Comparison of ENCODE assay signal across 8 mouse cellular contexts in genomic region chr3:89319591-89320350, GRCm38 (mm10). TPM values are rescaled to one million over a fixed set of nuclear protein-coding genes. Genes with fewer than 3 reads are reported as not detected.
DNase-seq lines count a peak whose midpoint lies in the region; ATAC-seq and TF ChIP-seq lines count a peak whose summit lies in the region.

No protein-coding gene starts in this region.

- H3K4me3 ChIP-seq in lung, embryonic 15.5 days = peak overlapping the region; percentile 55
- no peak overlapping the region for H3K4me3 ChIP-seq in lung, adult 2 months (replicated peaks; ENCODE audit: extremely low read depth, low read depth, low read length)
- 0 out of 2 replicates have a peak overlapping the region, but pooled peaks have one; percentile 10 for H3K4me3 ChIP-seq in embryonic fibroblast, embryonic 13.5 days (ENCODE audit: insufficient read depth, low read length)
- H3K4me3 ChIP-seq in intestine, embryonic 15.5 days (replicated peaks) = peak overlapping the region; percentile 61
- H3K4me3 ChIP-seq in neural tube, embryonic 11.5 days (ENCODE audit: low read depth, low read length) = peak overlapping the region; percentile 58

- H3K27me3 ChIP-seq in lung, embryonic 15.5 days = peaks cover 61% of the 10 kb centered on the region
- H3K27me3 ChIP-seq in intestine, embryonic 15.5 days (replicated peaks) = peaks cover 43% of the 10 kb centered on the region
- peaks cover 55% of the 10 kb centered on the region for H3K27me3 ChIP-seq in neural tube, embryonic 11.5 days (ENCODE audit: control insufficient read depth, insufficient read depth, low read length)

- peak overlapping the region; percentile 43 for H3K9ac ChIP-seq in lung, embryonic 15.5 days
- peak overlapping the region; percentile 43; the same call in 1 of the 2 replicates for H3K9ac ChIP-seq in intestine, embryonic 15.5 days
- no peak overlapping the region for H3K9ac ChIP-seq in neural tube, embryonic 11.5 days (ENCODE audit: low read length)

- no peaks in the 10 kb centered on the region for H3K36me3 ChIP-seq in lung, embryonic 15.5 days
- no peaks in the 10 kb centered on the region for H3K36me3 ChIP-seq in intestine, embryonic 15.5 days
- H3K36me3 ChIP-seq in neural tube, embryonic 11.5 days (ENCODE audit: control insufficient read depth, insufficient read depth, low read length) = no peaks in the 10 kb centered on the region

- H3K4me1 ChIP-seq in lung, embryonic 15.5 days = peaks cover 63% of the 10 kb centered on the region
- peaks cover 21% of the 10 kb centered on the region; the same call in 1 of the 2 replicates for H3K4me1 ChIP-seq in lung, adult 2 months (ENCODE audit: control insufficient read depth, insufficient read depth, low read length)
- H3K4me1 ChIP-seq in embryonic fibroblast, embryonic 13.5 days (ENCODE audit: control insufficient read depth, insufficient read depth, low read length) = no peaks in the 10 kb centered on the region
- H3K4me1 ChIP-seq in intestine, embryonic 15.5 days (replicated peaks) = peaks cover 60% of the 10 kb centered on the region
- H3K4me1 ChIP-seq in neural tube, embryonic 11.5 days (ENCODE audit: control insufficient read depth, insufficient read depth, low read length) = peaks cover 48% of the 10 kb centered on the region

- no peaks in the 10 kb centered on the region for H3K9me3 ChIP-seq in lung, embryonic 15.5 days
- no peaks in the 10 kb centered on the region for H3K9me3 ChIP-seq in intestine, embryonic 15.5 days
- H3K9me3 ChIP-seq in neural tube, embryonic 11.5 days (ENCODE audit: control insufficient read depth, low read length) = no peaks in the 10 kb centered on the region

- H3K4me2 ChIP-seq in lung, embryonic 15.5 days = peak overlapping the region; percentile 97
- H3K4me2 ChIP-seq in intestine, embryonic 15.5 days (replicated peaks) = peak overlapping the region; percentile 98
- peak overlapping the region; percentile 70 for H3K4me2 ChIP-seq in neural tube, embryonic 11.5 days (ENCODE audit: low read depth)

- 2% methylated on average over 58 of the region's 58 CpGs for WGBS in lung, embryonic 15.5 days
- WGBS in lung, adult 2 months = 3% methylated on average over 58 of the region's 58 CpGs
- WGBS in intestine, embryonic 15.5 days = 1% methylated on average over 57 of the region's 58 CpGs
- WGBS in neural tube, embryonic 11.5 days = 4% methylated on average over 58 of the region's 58 CpGs

- TF ChIP-seq CTCF in lung, adult 2 months (IDR thresholded peaks at IDR 0.05; ENCODE audit: insufficient read depth, low read length) = no peak
- TF ChIP-seq CTCF in embryonic fibroblast, embryonic 13.5 days (IDR thresholded peaks at IDR 0.05; ENCODE audit: borderline replicate concordance, insufficient read depth, low read length) = no peak

- ATAC-seq in lung, embryonic 15.5 days (ENCODE audit: borderline replicate concordance, extremely low read depth, low FRiP score, low TSS enrichment) = no peak
- no peak for ATAC-seq in intestine, embryonic 15.5 days
- ATAC-seq in neural tube, embryonic 11.5 days (ENCODE audit: insufficient read depth, low FRiP score, low TSS enrichment) = no peak
- ATAC-seq in inflammation-experienced regulatory T-cells, adult 6 months = no peak

- no peak for DNase-seq in lung, adult 2 months
- DNase-seq in neural tube, embryonic 11.5 days (ENCODE audit: low spot score) = peak; percentile 51
- DNase-seq in frontal cortex, postnatal 25 days (ENCODE audit: low spot score in 2 of 2) = no peak
- no peak for DNase-seq in cerebellum, adult 11-12 months

- no peak for TF ChIP-seq POLR2A in lung, adult 2 months (IDR thresholded peaks at IDR 0.05; ENCODE audit: borderline replicate concordance, extremely low read depth, low read depth, low read length)
- TF ChIP-seq POLR2A in embryonic fibroblast, embryonic 13.5 days (IDR thresholded peaks at IDR 0.05; ENCODE audit: low read depth, low read length) = no peak

- H3K27ac ChIP-seq in lung, embryonic 15.5 days = no peak overlapping the region
- no peak overlapping the region for H3K27ac ChIP-seq in embryonic fibroblast, embryonic 13.5 days (ENCODE audit: insufficient read depth, low read length)
- no peak overlapping the region for H3K27ac ChIP-seq in intestine, embryonic 15.5 days
- H3K27ac ChIP-seq in neural tube, embryonic 11.5 days (ENCODE audit: low read depth, low read length) = peak overlapping the region; percentile 96; the same call in 1 of the 2 replicates

RNA-seq across cellular contexts. Expression of gene Efna3, which starts 3.0 kb away (rescaled TPM):
- 5.8 and 6.0 TPM in 2 replicates for polyA plus RNA-seq in lung, embryonic 15.5 days (2015; fragmentation: Nextera tagmentation; extraction: Ambion mirVana)
- polyA plus RNA-seq in lung, adult 2 months (2012; rRNA removed) = 4.1 and 20.3 TPM in 2 replicates
- 7.1 and 8.7 TPM in 2 replicates for polyA plus RNA-seq in embryonic fibroblast, embryonic 13.5 days (2011; ENCODE audit: insufficient read length, low read depth, missing spikeins)
- polyA plus RNA-seq in intestine, embryonic 15.5 days (2015; fragmentation: Nextera tagmentation; extraction: Ambion mirVana) = 9.0 and 9.2 TPM in 2 replicates
- polyA plus RNA-seq in neural tube, embryonic 11.5 days (2014; fragmentation: Nextera tagmentation; extraction: Ambion mirVana) = 32.7 and 36.5 TPM in 2 replicates
- polyA plus RNA-seq in inflammation-experienced regulatory T-cells, adult 6 months (2017; shearing (Covaris generic)) = not detected

RNA-seq across cellular contexts. Expression of gene Efna4, which starts 18.1 kb away (rescaled TPM):
- 29.0 and 29.9 TPM in 2 replicates for polyA plus RNA-seq in lung, embryonic 15.5 days (2015; fragmentation: Nextera tagmentation; extraction: Ambion mirVana)
- 7.3 and 9.3 TPM in 2 replicates for polyA plus RNA-seq in lung, adult 2 months (2012; rRNA removed)
- 11.2 and 11.4 TPM in 2 replicates for polyA plus RNA-seq in embryonic fibroblast, embryonic 13.5 days (2011; ENCODE audit: insufficient read length, low read depth, missing spikeins)
- 16.9 and 18.1 TPM in 2 replicates for polyA plus RNA-seq in intestine, embryonic 15.5 days (2015; fragmentation: Nextera tagmentation; extraction: Ambion mirVana)
- polyA plus RNA-seq in neural tube, embryonic 11.5 days (2014; fragmentation: Nextera tagmentation; extraction: Ambion mirVana) = 20.5 and 21.6 TPM in 2 replicates
- under 1 TPM in 2 of 3 experiments, not detected in 1; 0.49 to 0.59 TPM for polyA plus RNA-seq in inflammation-experienced regulatory T-cells, adult 6 months (2017; shearing (Covaris generic))

RNA-seq across cellular contexts. Expression of gene Adam15, which starts 30.0 kb away (rescaled TPM):
- 61.5 and 63.0 TPM in 2 replicates for polyA plus RNA-seq in lung, embryonic 15.5 days (2015; fragmentation: Nextera tagmentation; extraction: Ambion mirVana)
- 190 and 225 TPM in 2 replicates for polyA plus RNA-seq in lung, adult 2 months (2012; rRNA removed)
- polyA plus RNA-seq in embryonic fibroblast, embryonic 13.5 days (2011; ENCODE audit: insufficient read length, low read depth, missing spikeins) = 112 and 136 TPM in 2 replicates
- 45.5 and 49.5 TPM in 2 replicates for polyA plus RNA-seq in intestine, embryonic 15.5 days (2015; fragmentation: Nextera tagmentation; extraction: Ambion mirVana)
- polyA plus RNA-seq in neural tube, embryonic 11.5 days (2014; fragmentation: Nextera tagmentation; extraction: Ambion mirVana) = 16.3 and 18.3 TPM in 2 replicates
- 10 to 100 TPM in 2 of 3 experiments, 1 to 10 TPM in 1; 6.8 to 11.1 (median 10.8) TPM for polyA plus RNA-seq in inflammation-experienced regulatory T-cells, adult 6 months (2017; shearing (Covaris generic))

RNA-seq across cellular contexts. Expression of gene Efna1, which starts 38.8 kb away (rescaled TPM):
- 89.7 and 94.5 TPM in 2 replicates for polyA plus RNA-seq in lung, embryonic 15.5 days (2015; fragmentation: Nextera tagmentation; extraction: Ambion mirVana)
- polyA plus RNA-seq in lung, adult 2 months (2012; rRNA removed) = 132 and 134 TPM in 2 replicates
- polyA plus RNA-seq in embryonic fibroblast, embryonic 13.5 days (2011; ENCODE audit: insufficient read length, low read depth, missing spikeins) = 4.1 and 7.1 TPM in 2 replicates
- polyA plus RNA-seq in intestine, embryonic 15.5 days (2015; fragmentation: Nextera tagmentation; extraction: Ambion mirVana) = 57.9 and 58.5 TPM in 2 replicates
- 13.7 and 15.9 TPM in 2 replicates for polyA plus RNA-seq in neural tube, embryonic 11.5 days (2014; fragmentation: Nextera tagmentation; extraction: Ambion mirVana)
- polyA plus RNA-seq in inflammation-experienced regulatory T-cells, adult 6 months (2017; shearing (Covaris generic)) = not detected

RNA-seq across cellular contexts. Expression of gene Dcst2, which starts 42.0 kb away (rescaled TPM):
- 0.11 and 0.19 TPM in 2 replicates for polyA plus RNA-seq in lung, embryonic 15.5 days (2015; fragmentation: Nextera tagmentation; extraction: Ambion mirVana)
- 0.28 and 0.31 TPM in 2 replicates for polyA plus RNA-seq in lung, adult 2 months (2012; rRNA removed)
- not detected in 2 replicates for polyA plus RNA-seq in embryonic fibroblast, embryonic 13.5 days (2011; ENCODE audit: insufficient read length, low read depth, missing spikeins)
- polyA plus RNA-seq in intestine, embryonic 15.5 days (2015; fragmentation: Nextera tagmentation; extraction: Ambion mirVana) = 1.4 and 1.5 TPM in 2 replicates
- 0.20 TPM in 1 of 2 replicates, not detected in the other for polyA plus RNA-seq in neural tube, embryonic 11.5 days (2014; fragmentation: Nextera tagmentation; extraction: Ambion mirVana)
- polyA plus RNA-seq in inflammation-experienced regulatory T-cells, adult 6 months (2017; shearing (Covaris generic)) = under 1 TPM in 2 of 3 experiments, not detected in 1; 0.20 to 0.54 TPM
